Mouse (Mus musculus): ENCODE data around the gene H2al2a.
"Not testable (repeated sequence)": the region's sequence is repeated elsewhere in the genome, so short reads cannot be mapped to it uniquely, and the experiment has no call there.

H2al2a gene

DNA sequence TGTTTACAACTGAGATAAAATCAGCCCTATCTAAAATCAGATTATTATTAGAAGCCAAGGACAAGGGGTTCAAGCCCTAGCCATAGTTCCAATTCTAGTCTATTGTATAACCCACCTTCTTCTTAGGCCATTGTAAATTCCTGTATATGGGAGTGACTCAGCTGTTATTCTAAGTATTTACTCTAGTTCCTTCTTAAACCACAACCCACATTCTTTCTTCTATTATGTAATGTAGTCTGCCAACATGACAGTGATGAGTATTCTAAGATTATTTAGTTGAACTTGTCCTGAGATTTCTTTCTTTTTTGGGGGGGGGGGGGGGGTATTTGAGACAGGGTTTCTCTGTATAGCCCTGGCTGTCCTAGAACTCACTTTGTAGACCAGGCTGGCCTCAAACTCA is 19.1 kb downstream of the H2al2a start:
- DNase-seq (ENCODE audit: extremely low spot score), result not testable (repeated sequence)

DNA sequence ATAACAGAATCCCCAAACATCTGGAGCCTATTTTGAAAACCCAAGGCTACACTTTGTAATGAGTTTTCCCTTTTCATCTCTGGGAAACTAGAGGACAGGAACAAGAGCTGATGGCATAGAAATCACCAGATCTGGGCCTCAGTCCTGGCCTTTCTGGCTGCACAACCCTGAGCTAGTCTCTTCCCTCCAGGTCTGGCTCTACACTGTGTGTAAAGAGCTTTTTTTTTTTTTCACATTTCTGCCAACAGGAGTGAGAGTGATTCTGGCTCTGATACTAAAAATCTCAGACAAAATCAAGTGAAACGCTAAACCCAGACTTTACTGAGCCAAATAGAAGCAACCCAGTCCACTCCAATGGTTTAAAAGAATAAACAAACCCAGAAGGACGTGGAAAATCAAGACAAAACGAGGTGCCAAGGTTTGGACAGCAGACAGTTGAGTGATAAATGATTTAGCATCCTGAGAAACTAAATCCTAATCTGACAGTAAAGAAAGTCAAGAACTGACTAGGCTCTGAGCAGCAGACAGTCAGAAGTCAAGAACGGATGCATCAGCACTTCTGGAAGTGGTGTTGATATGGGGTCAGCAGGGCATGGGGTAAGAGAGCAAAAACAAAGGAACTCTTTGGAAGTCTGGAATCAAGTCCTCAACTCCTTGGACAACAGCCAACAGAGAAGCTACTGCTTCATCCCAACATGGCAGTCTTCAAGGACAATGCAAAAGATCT is 21.0 kb downstream of the H2al2a start:
- no peak for DNase-seq (ENCODE audit: extremely low spot score)

DNA sequence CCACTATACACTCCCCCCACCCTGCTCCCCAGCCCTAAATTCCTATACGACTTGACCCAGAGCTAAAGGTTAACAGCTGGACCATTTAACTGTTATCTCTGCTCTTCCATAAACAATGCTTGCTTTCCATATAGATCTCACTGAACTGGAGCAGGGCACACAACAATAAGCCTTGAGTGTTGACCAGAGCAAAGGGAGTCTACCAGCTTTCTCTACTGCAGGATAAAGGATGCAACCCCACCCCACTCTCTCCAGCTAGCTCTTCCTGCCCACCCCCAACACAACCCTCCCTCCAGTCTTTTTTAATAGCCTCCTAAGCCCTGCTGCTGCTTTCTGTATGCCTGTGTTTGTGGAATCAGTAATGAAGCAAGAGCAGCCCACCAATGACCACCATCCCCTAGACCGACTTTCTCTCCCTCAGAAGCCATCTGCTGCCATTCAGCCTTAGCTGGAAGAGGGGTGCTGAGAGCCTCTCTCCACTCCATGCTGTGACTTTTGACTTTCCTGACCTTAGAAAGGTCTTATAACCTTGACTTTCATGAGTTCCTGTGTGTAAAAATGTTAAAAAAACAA is 22.8 kb downstream of the H2al2a start:
- peak; percentile 18 for DNase-seq (ENCODE audit: extremely low spot score)

DNA sequence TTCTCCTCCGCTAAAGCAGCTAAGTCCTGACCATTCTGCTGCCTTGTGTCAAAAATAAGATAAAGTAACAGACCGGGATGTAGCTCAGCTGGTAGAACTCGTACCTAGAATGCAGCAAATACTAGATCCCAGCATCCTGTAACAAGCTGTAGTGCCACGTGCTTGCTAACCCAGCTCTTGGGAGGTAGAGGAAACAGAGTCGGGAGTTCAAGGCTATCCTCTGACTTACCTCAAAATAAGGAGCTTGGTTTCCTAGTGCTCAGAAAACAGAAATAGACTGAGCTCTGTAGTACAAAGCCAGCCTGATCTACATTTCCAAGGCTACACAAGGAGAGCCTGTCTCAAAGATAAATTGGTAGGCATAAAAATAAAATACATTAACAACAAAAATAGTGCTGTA is 23.5 kb downstream of the H2al2a start:
- no peak for DNase-seq (ENCODE audit: extremely low spot score)

DNA sequence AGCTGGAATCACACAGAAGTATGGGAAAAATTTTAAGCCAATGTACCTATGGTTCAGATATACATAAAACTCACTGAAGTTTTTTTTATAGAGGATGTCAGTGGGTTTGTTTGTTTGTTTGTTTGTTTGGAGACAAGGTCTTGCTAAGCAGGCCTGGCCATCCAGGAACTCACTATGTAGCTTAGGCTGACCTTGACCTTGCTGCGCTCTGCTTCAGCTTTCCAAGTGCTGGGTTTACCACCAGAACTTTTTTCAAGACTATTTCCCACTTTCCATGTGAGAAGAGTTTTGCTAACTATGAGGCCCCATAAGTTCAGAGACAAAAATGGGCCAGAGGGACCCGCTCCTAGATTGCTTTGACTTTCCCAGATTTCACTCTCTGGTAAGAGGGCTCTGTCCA is 23.9 kb downstream of the H2al2a start:
- DNase-seq (ENCODE audit: extremely low spot score), result no peak

DNA sequence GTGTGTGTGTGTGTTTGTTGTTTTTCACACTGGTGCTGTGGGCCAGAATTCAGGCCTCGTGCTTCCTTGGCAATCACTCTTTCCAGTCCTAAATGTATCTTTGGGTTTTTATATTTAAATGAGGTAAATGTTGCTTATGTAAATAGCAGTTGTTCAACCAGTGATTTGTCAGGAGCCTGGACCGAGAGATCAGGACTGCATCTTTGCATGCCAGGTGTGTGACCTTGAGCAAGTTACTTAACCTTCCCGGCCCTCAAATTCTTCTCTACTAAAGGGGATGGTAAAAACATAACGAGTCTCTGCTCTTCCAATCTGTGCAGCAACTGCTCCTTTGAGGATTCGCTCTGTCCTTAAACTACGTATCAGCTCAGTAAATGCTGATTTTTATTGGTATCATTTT is 25.4 kb downstream of the H2al2a start:
- no peak for DNase-seq (ENCODE audit: extremely low spot score)

DNA sequence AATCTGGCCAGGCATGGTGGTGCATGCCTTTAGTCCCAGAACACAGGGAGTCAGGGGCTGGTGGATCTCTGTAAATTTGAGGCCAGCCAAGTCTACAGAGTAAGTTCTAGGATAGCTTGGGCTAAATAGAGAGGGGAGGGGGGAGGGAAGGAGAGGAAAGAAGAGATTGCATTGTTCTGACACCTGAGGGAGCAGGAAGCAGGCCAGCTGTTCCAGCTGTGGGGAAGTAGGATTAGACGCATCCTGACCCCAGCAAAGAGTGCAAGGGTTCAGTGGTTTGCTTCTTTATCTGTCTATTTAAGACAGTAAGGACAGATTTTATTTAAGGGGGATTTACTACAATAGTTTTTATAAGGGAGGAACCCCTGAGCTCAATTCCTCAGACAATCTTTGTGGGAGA is 26.1 kb downstream of the H2al2a start:
- DNase-seq (ENCODE audit: extremely low spot score), result peak; percentile 17

DNA sequence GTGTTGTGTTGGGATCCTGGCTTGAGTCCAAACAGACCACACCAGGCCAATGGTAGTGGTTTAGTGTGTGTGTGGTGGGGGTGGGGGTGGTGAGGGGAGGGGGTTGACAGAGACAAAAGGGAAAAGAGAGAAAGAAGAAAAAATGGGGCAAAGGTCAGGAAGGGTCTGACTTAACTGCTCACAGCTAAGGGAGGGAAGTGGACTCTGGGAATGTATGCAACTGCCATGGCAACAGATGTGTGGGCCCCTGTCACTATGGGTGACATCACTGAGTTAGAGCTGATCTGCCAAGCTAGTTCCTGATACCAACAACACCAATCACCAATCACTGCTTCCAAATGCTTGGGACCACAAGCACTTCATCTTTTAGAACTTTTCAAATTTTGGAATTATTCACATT is 26.6 kb downstream of the H2al2a start:
- DNase-seq (ENCODE audit: extremely low spot score), result peak; percentile 56

DNA sequence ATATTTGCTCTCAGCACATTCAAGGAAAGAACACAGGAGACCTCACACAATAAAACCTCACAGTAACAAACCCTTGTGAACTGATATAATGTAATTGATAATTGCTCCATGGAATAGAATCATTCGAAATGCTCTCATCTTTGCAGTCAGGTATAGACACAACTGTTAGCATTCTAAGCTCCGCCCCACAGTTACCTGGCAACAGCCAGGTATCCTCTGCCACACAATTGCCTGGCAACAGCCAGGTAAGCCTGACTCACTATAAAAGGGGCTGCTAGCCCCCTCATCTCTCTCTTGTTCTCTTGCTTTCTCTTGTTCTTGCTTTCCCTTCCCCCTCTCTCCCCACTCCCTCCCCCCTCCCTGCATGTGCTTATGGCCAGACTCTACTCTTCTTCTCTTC is 28.2 kb downstream of the H2al2a start:
- no peak for DNase-seq (ENCODE audit: extremely low spot score)

DNA sequence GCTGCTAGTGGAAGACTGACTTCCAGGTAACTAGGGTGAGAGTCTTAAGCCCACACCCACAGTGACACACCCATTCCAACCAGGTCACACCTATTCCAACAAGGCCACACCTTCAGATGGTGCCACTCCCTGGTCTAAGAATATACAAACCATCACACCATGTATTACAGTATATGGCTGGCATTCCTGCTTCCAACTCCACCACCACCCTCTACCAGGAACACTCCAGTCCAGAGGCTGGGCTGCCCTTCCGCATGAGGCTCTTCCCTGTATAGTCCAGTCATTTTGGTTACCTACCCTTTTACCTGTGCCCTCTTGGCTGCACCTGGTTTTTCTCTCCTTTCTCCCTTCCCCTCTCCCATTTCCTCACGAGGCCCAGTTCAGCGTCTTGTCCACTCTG is 28.7 kb downstream of the H2al2a start:
- DNase-seq (ENCODE audit: extremely low spot score), result not testable (repeated sequence)

DNA sequence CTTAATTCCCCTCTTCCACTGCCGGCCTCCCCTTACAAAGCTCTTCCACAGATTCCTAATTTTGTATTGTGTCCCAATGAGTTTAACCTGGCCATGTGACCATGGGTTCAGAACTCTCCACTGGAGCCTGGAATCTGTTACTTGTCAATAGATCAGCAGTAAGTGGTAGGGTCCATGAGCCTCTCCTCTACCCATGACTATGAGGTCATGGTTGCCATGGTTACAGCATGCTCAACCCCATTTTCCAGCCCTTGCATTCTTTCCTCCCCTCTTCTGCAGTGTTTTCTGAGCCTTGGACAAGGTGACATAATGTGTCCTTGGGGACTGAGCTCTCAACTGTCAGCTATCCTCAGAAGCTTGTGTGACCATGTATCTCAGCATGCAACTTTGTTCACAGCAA is 37.3 kb downstream of the H2al2a start:
- DNase-seq (ENCODE audit: extremely low spot score), result no peak

DNA sequence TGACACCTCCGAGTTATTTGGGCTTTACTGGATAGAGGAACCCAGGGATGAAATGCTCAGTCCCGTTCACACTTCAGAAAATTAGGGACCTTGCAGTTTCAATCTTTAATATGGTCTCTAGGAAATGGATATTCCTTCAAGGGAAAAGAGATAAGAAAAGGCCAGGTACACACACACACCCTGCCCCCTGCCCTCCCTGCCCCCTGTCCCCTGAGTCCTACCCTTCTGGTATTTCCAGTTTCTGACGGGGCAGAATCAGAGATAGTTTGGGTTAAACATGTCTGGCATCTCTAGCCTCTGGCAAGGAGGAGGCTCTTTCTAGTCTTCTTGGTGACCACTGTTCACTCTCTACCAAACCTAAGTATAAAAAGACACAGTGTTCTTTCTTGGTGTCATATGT is 49.9 kb downstream of the H2al2a start:
- DNase-seq (ENCODE audit: extremely low spot score), result no peak

Measured in embryo, embryonic 9.5 days (tissue).